ENCODE assay signal across 13 mouse cellular contexts in the genomic region with DNA sequence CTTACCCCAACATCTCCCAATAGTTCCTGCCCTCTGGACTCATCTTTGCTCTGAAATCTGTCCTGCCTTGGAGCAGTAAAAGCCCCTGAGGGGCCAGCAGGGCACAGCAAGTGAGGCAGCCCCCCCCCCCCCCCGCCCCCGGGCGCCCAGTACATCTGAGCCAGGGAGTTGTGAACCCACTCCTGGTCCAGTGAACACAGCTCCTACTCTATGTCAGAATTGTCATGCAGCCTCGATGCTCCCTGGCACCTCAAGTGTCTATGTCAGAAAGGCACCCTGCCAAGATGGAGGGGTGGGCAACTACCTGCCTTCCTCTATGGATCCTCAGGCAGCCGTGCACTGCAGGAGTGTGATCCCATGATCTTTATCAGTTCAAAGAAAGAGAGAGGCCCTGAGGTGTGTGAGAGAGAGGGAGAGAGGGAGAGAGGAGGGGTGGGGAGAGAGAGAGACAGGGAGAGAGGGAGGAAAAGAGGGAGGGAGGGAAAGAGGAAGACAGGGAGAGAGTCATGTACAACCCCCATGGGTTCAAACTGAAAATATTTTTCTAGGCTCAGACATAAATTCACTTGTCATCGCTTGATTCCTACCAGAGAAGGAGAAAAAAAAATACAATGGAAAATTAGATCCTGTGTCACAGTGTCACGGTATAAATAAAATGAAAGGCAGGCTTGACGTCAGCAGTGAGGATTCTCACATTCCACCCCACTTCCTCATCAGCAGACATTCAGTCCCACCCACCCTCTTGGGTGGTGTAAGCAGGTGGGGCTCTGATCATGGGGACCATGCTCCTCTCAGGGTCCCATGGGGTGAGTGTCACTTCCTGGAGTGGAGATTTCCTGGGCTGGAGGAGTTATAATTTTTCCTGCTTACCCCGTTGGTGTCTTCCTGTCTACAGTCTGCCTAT. TPM values are rescaled to one million over a fixed set of nuclear protein-coding genes. Genes with fewer than 3 reads are reported as not detected.
DNase-seq lines count a peak whose midpoint lies in the region; ATAC-seq and TF ChIP-seq lines count a peak whose summit lies in the region.
"Had no signal": no experiment of that assay in that cellular context is flagged by ENCODE, and none has a peak within 500 bp of the region (broad histone marks: within the 10 kb centered on the region; RNA-seq: fewer than 3 reads in every experiment).

No protein-coding gene starts in this region.

- H3K9ac ChIP-seq in forebrain, postnatal 0 days: no peak overlapping the region
- no peak overlapping the region for H3K9ac ChIP-seq in forebrain, embryonic 16.5 days (replicated peaks; ENCODE audit: low read depth, low read length)
- no peak overlapping the region for H3K9ac ChIP-seq in CH12.LX (ENCODE audit: insufficient read depth, low read depth)
- no peak overlapping the region for H3K9ac ChIP-seq in heart, postnatal 0 days (replicated peaks; ENCODE audit: low read depth, low read length)
- H3K9ac ChIP-seq: embryonic facial prominence, embryonic 13.5 days; liver, embryonic 15.5 days had no signal

- no peak overlapping the region for H3K27ac ChIP-seq in forebrain, postnatal 0 days (ENCODE audit: low read depth, low read length)
- H3K27ac ChIP-seq in forebrain, embryonic 16.5 days (ENCODE audit: low read length): no peak overlapping the region
- H3K27ac ChIP-seq in CH12.LX (ENCODE audit: insufficient read depth, low read depth): no peak overlapping the region
- H3K27ac ChIP-seq in heart, postnatal 0 days (ENCODE audit: low read depth): no peak overlapping the region
- H3K27ac ChIP-seq in forebrain, embryonic 10.5 days: no peak overlapping the region
- H3K27ac ChIP-seq: embryonic facial prominence, embryonic 13.5 days; liver, embryonic 15.5 days had no signal

- no peaks in the 10 kb centered on the region for H3K4me1 ChIP-seq in forebrain, postnatal 0 days (ENCODE audit: insufficient read depth)
- H3K4me1 ChIP-seq in forebrain, embryonic 16.5 days (replicated peaks; ENCODE audit: control insufficient read depth, insufficient read depth, low read length): no peaks in the 10 kb centered on the region
- peaks cover 3 to 12% of the 10 kb centered on the region in 2 experiments for H3K4me1 ChIP-seq in CH12.LX (ENCODE audit: control insufficient read depth in 1 of 2, insufficient read depth in 2 of 2)
- H3K4me1 ChIP-seq in heart, postnatal 0 days (ENCODE audit: control insufficient read depth, insufficient read depth): peaks cover 6% of the 10 kb centered on the region; the same call in 1 of the 2 replicates
- no peaks in the 10 kb centered on the region for H3K4me1 ChIP-seq in forebrain, embryonic 10.5 days
- H3K4me1 ChIP-seq: liver, embryonic 15.5 days had no signal

- H3K36me3 ChIP-seq in forebrain, postnatal 0 days (ENCODE audit: insufficient read depth): no peaks in the 10 kb centered on the region
- H3K36me3 ChIP-seq in forebrain, embryonic 16.5 days (ENCODE audit: control insufficient read depth, insufficient read depth): no peaks in the 10 kb centered on the region
- no peaks in the 10 kb centered on the region for H3K36me3 ChIP-seq in CH12.LX (replicated peaks in 1 of 2; ENCODE audit: control insufficient read depth in 1 of 2, insufficient read depth in 1 of 2, low read length in 1 of 2)
- no peaks in the 10 kb centered on the region for H3K36me3 ChIP-seq in heart, postnatal 0 days (replicated peaks; ENCODE audit: control insufficient read depth, insufficient read depth, low read length)
- no peaks in the 10 kb centered on the region for H3K36me3 ChIP-seq in forebrain, embryonic 10.5 days (replicated peaks)
- H3K36me3 ChIP-seq: embryonic facial prominence, embryonic 13.5 days; liver, embryonic 15.5 days had no signal

- dilution Hi-C loops in CH12.LX (cut with MboI; ENCODE audit: extremely low pct_ligation_motif_present, extremely low pct_unique_long_range_greater_than_20kb, low sequenced_read_pairs): no loop called here

- DNase-seq in forebrain, postnatal 0 days: no peak
- DNase-seq in CH12.LX (ENCODE audit: extremely low read depth): peak; percentile 16
- DNase-seq in heart, postnatal 0 days (ENCODE audit: low spot score): peak; percentile 23
- DNase-seq in kidney, postnatal 14 days: peak; percentile 57
- DNase-seq in forebrain, embryonic 10.5 days (ENCODE audit: extremely low spot score, low spot score): no peak
- DNase-seq in cerebellum, adult 8-10 months: no peak
- DNase-seq in thymus, postnatal 10 days (ENCODE audit: low spot score in 2 of 2): no peak
- DNase-seq: gastrocnemius, postnatal 36 days; right cerebral cortex, postnatal 25 days; thymus, postnatal 14 days had no signal

- no peaks in the 10 kb centered on the region for H3K79me2 ChIP-seq in CH12.LX (replicated peaks; ENCODE audit: control insufficient read depth, extremely low read depth, insufficient read depth, poor library complexity, severe bottlenecking)

- H3K4me2 ChIP-seq in forebrain, postnatal 0 days (ENCODE audit: low read depth): no peak overlapping the region
- no peak overlapping the region for H3K4me2 ChIP-seq in forebrain, embryonic 16.5 days (ENCODE audit: low read length)
- peak overlapping the region; percentile 18; the same call in 1 of the 2 replicates for H3K4me2 ChIP-seq in CH12.LX (ENCODE audit: insufficient read depth, low read depth, poor library complexity, severe bottlenecking)
- H3K4me2 ChIP-seq in heart, postnatal 0 days (ENCODE audit: low read depth, low read length): no peak overlapping the region
- H3K4me2 ChIP-seq: embryonic facial prominence, embryonic 13.5 days; liver, embryonic 15.5 days had no signal

- no peak for TF ChIP-seq EP300 in CH12.LX (IDR thresholded peaks at IDR 0.05; ENCODE audit: low read length)
- no peak for TF ChIP-seq EP300 in heart, postnatal 0 days (IDR thresholded peaks at IDR 0.05; ENCODE audit: low read depth)

- peak; percentile 51; the same call in 1 of the 2 replicates for ATAC-seq in forebrain, postnatal 0 days
- ATAC-seq in forebrain, embryonic 16.5 days: no peak
- ATAC-seq in heart, postnatal 0 days (ENCODE audit: insufficient read depth, low read depth): peak; percentile 49

- no peaks in the 10 kb centered on the region for H3K27me3 ChIP-seq in forebrain, postnatal 0 days (ENCODE audit: insufficient read depth, low read length)
- H3K27me3 ChIP-seq in forebrain, embryonic 16.5 days (replicated peaks; ENCODE audit: control insufficient read depth, insufficient read depth, low read length): no peaks in the 10 kb centered on the region
- no peaks in the 10 kb centered on the region for H3K27me3 ChIP-seq in CH12.LX (replicated peaks)
- H3K27me3 ChIP-seq in heart, postnatal 0 days (ENCODE audit: control insufficient read depth, insufficient read depth, low read length): no peaks in the 10 kb centered on the region
- H3K27me3 ChIP-seq in forebrain, embryonic 10.5 days (ENCODE audit: poor library complexity, severe bottlenecking): no peaks in the 10 kb centered on the region
- H3K27me3 ChIP-seq: embryonic facial prominence, embryonic 13.5 days; liver, embryonic 15.5 days had no signal

- H3K9me3 ChIP-seq in forebrain, postnatal 0 days (ENCODE audit: low read length): no peaks in the 10 kb centered on the region
- no peaks in the 10 kb centered on the region for H3K9me3 ChIP-seq in forebrain, embryonic 16.5 days (ENCODE audit: control insufficient read depth, low read length)
- H3K9me3 ChIP-seq in CH12.LX (replicated peaks; ENCODE audit: low read length): no peaks in the 10 kb centered on the region
- H3K9me3 ChIP-seq in heart, postnatal 0 days (replicated peaks; ENCODE audit: control insufficient read depth, low read length): no peaks in the 10 kb centered on the region
- no peaks in the 10 kb centered on the region for H3K9me3 ChIP-seq in forebrain, embryonic 10.5 days
- H3K9me3 ChIP-seq: embryonic facial prominence, embryonic 13.5 days; liver, embryonic 15.5 days had no signal

- TF ChIP-seq POLR2A in CH12.LX (IDR thresholded peaks at IDR 0.05; ENCODE audit: low read depth, low read length): no peak

- TF ChIP-seq RAD21 in CH12.LX (IDR thresholded peaks at IDR 0.05; ENCODE audit: low read depth, low read length): no peak

- TF ChIP-seq CTCF in forebrain, postnatal 0 days (IDR thresholded peaks at IDR 0.05; ENCODE audit: low read depth): no peak
- TF ChIP-seq CTCF in CH12.LX (conservative IDR thresholded peaks at IDR 0.05 in 1 of 2, IDR thresholded peaks at IDR 0.05 in 1 of 2; ENCODE audit: low read depth in 2 of 2, low read length in 2 of 2): no peak
- no peak for TF ChIP-seq CTCF in heart, postnatal 0 days (IDR thresholded peaks at IDR 0.05; ENCODE audit: low read depth)

- WGBS in forebrain, postnatal 0 days: 64% methylated on average over 9 of the region's 9 CpGs
- WGBS in forebrain, embryonic 16.5 days: 73% methylated on average over 8 of the region's 9 CpGs
- 37% methylated on average over 9 of the region's 9 CpGs for WGBS in heart, postnatal 0 days
- 88% methylated on average over 9 of the region's 9 CpGs for WGBS in forebrain, embryonic 10.5 days

- H3K4me3 ChIP-seq in forebrain, postnatal 0 days (ENCODE audit: low read depth, low read length): no peak overlapping the region
- no peak overlapping the region for H3K4me3 ChIP-seq in forebrain, embryonic 16.5 days (replicated peaks; ENCODE audit: low read length)
- H3K4me3 ChIP-seq in CH12.LX (replicated peaks in 1 of 3; ENCODE audit: low read depth in 2 of 3, low read length in 2 of 3, poor library complexity in 1 of 3): no peak overlapping the region
- no peak overlapping the region for H3K4me3 ChIP-seq in heart, postnatal 0 days (ENCODE audit: low read depth, low read length)
- no peak overlapping the region for H3K4me3 ChIP-seq in forebrain, embryonic 10.5 days
- H3K4me3 ChIP-seq: embryonic facial prominence, embryonic 13.5 days; liver, embryonic 15.5 days had no signal

- in situ Hi-C loops in CH12.LX (cut with MboI; ENCODE audit: low pct_ligation_motif_present, low pct_unique_long_range_greater_than_20kb, low sequenced_read_pairs): no loop called here

TF ChIP-seq in CH12.LX, 34 proteins besides CTCF, POLR2A, EP300 and RAD21 (continues in another document):
- TF ChIP-seq MAZ (IDR thresholded peaks at IDR 0.05; ENCODE audit: low read depth, low read length) (no peak), TCF12 (IDR thresholded peaks at IDR 0.05; ENCODE audit: low read depth, low read length) (no peak), USF2 (conservative IDR thresholded peaks at IDR 0.05; ENCODE audit: low read depth, low read length) (no peak), MAFK (IDR thresholded peaks at IDR 0.05; ENCODE audit: insufficient replicate concordance, low read length) (no peak)

RNA-seq across cellular contexts. Expression of gene Pde8b, which starts 11.0 kb away (rescaled TPM):
- total RNA-seq in forebrain, postnatal 0 days (2014; rRNA removed): 15.5 and 21.1 TPM in 2 replicates
- polyA plus RNA-seq in forebrain, postnatal 0 days (2015; fragmentation: Nextera tagmentation; extraction: Ambion mirVana): 4.8 and 6.5 TPM in 2 replicates
- polyA plus RNA-seq in forebrain, embryonic 16.5 days (2015; fragmentation: Nextera tagmentation; extraction: Ambion mirVana): 4.4 and 6.8 TPM in 2 replicates
- total RNA-seq in CH12.LX (2012; rRNA removed) (0.25 and 0.76 TPM in 2 replicates), CH12.LX (2014; rRNA removed) (0.93 and 0.99 TPM in 2 replicates)
- 2.0 and 2.5 TPM in 2 replicates for polyA plus RNA-seq in CH12.LX (2012; ENCODE audit: insufficient read length, low read depth)
- total RNA-seq in heart, postnatal 0 days (2014; rRNA removed; ENCODE audit: low replicate concordance): 1.6 TPM in 1 of 2 replicates, not detected in the other
- 0.66 and 0.98 TPM in 2 replicates for polyA plus RNA-seq in heart, postnatal 0 days (2015; fragmentation: Nextera tagmentation; extraction: Ambion mirVana)
- 1.4 and 1.5 TPM in 2 replicates for polyA plus RNA-seq in forebrain, embryonic 10.5 days (2016; fragmentation: Nextera tagmentation; extraction: Ambion mirVana)

Comparison
In these comparisons a context has a peak if more than half of its experiments do, and no peak if none do; other contexts are left out.
1. DNase-seq: peak in CH12.LX (single experiment), heart, postnatal 0 days (single experiment) and kidney, postnatal 14 days (single experiment); none in forebrain, postnatal 0 days (single experiment), forebrain, embryonic 10.5 days (single experiment), cerebellum, adult 8-10 months (single experiment) and thymus, postnatal 10 days (0 of 2).